Mouse (Mus musculus): ENCODE results near the gene Sppl2a. TPM values are rescaled to one million over a fixed set of nuclear protein-coding genes. Genes with fewer than 3 reads are reported as not detected.
"Not testable (repeated sequence)": the region's sequence is repeated elsewhere in the genome, so short reads cannot be mapped to it uniquely, and the experiment has no call there.

The Sppl2a gene
- total RNA-seq, 2 experiments from 2014 or later = 26.3 to 36.9 TPM

DNA sequence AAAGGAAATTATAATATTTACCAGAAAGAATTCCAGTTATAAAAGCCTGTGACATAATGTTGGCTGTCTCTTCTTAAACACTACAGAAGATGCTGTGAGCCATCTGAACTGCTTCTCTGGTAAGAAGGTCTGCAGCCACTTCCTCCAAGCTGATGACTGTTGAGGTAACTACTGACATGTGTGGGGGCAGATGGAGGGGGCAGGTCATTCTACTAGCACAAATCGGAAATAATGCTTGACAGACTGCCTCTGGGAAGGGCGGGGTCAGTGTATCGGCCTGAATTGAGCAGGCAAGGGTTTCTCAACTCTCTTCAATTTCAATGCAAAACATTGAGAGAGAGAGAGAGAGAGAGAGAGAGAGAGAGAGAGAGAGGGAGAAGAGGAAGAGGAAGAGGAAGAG is 28.9 kb downstream of the Sppl2a start:
- no peak for ATAC-seq (replicated peaks; ENCODE audit: low FRiP score, poor library complexity, severe bottlenecking)

DNA sequence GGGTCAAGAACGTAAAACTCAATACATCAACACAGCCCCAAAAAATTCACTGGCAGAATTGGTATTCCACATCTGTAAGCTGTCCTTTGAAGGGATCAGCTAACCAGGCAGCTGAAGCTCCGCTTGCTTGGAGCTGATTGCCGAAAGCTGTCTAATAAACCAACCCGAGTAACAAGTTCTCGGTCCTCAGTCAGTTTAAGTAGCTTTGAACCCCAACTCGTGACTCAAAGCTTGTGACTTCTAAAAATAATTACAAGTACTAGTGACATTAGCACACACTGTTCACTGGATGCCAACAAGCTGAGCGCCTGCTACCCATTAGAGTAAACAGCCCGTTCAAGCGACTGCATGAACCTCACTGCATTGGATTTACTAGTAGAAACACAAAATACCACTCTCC is 35.5 kb downstream of the Sppl2a start:
- ATAC-seq (replicated peaks; ENCODE audit: low FRiP score, poor library complexity, severe bottlenecking) = no peak

DNA sequence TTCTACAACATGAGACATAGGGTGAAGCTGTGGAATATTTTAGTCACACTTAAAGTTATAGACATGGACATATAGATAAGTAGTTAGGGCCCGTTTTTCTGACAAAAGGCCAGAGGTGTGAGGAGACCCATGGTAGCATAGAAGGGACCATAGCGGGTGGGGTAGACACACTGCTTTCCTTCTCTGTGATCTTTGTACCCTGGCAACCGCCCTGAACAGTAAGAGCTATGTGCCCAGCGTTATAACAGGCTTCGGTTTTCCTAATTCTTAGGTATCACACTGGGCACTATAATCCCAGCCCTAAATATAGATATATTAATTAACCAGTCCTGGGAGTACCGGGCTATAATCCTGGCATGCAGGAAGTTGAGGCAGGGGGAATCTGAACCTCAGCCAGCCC is 36.1 kb downstream of the Sppl2a start:
- ATAC-seq (replicated peaks; ENCODE audit: low FRiP score, poor library complexity, severe bottlenecking) = no peak

DNA sequence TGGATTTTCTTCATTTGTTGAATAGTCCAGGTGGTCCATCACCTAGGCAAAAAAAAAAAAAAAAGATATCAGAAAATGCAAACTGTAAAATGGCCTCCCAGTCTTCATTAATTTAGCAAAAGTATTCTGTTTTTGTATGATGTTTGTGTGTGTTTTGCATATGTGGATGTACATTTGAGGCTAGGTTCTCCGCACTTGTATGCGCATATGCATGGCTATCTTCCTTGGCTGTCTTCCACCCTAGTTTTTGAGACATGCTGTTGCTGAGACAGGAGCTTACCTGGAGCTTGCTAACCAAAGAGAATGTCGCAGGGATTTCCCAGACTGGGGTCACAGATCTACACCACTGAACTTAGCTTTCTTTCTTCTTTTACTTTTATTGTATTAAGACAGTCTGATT is 38.8 kb downstream of the Sppl2a start:
- ATAC-seq (replicated peaks; ENCODE audit: low FRiP score, poor library complexity, severe bottlenecking) = no peak

DNA sequence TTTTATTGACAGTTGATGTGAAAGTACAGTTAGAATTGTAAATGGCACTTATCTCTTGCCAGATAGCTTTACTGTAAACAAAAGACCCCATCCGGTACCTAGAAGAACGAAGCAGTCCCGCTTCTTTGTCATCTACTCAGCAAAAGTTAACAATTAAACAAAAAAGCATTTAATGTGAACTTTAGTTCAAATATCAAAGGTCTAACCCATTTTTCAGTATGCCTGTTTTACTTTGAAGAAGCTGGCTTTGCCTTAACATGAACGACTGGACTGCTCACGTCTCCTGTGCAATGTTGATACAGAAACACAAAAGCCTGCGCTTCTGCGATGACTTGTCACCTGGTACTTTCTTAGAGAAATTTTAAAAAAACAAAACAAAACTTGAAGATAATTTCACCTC is 40.7 kb downstream of the Sppl2a start:
- no peak for ATAC-seq (replicated peaks; ENCODE audit: low FRiP score, poor library complexity, severe bottlenecking)

DNA sequence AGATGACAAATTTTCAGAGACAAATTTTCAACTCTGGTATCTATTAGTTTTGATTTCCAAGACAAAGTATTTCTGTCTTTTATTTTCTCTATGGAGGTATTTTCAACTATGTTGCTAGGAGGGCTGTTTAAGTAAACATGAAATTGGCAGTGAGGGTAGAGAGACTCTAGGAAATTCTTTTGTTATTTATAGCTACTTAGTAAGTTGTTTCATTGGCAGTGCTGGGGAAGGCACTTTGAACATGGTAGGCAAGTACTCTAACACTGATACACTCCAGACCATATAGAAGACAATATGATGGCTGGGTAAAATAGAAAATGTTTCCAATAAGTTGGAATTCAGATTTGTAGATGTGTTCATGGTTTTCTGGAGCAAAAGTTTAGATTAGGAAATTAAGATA is 41.3 kb downstream of the Sppl2a start:
- ATAC-seq (replicated peaks; ENCODE audit: low FRiP score, poor library complexity, severe bottlenecking) = no peak

DNA sequence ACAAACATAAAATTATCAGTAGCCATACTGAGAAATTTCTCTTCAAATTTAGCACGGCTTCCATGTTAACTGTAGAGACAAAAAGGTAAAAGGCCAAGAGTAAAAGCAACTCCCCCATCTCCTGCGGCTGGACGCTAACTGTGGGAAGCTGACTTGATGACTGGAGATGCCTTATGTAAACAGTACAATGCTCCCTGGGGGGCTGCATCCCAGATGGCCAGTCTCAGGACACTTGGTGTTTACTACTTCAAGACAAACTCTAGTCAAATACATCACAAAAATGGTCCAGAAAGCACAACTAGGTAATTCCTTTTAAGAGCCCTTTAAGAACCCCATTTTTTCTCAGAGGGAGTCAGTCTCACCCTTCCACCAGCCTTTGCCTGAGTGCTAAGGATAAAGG is 45.9 kb downstream of the Sppl2a start:
- ATAC-seq (replicated peaks; ENCODE audit: low FRiP score, poor library complexity, severe bottlenecking) = no peak

DNA sequence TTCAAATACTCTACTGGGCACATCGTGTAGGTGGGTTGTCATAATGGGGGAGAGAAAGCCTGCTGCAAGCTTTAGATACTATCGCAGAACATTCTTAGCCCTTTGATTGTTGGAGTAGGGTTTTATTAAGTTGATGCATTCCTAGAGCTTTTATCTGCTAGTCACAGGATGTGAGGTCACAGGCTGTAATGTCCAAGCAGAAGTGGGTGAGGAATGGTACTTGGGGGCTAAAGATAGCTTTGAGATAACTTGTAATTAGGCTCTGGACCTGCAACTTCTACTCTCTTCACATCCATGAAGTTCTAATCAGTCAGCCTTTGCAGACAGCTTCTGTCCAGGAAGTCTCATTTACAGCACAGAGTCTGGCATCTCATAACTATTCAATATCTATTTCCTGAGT is 47.2 kb downstream of the Sppl2a start:
- ATAC-seq (replicated peaks; ENCODE audit: low FRiP score, poor library complexity, severe bottlenecking) = no peak

DNA sequence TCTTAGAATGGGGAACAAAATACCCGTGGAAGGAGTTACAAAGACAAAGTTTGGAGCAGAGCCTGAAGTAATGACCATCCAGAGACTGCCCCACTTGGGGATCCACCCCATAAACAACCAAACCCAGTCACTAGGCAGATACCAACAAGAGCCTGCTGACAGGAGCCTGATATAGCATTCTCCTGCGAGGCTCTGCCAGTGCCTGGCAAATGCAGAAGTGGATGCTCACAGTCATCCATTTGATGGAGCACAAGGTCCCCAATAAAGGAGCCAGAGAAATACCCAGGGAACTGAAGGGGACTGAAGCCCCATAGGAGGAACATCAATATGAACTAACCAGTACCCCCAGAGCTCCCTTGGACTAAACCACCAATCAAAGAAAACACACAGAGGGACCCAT is 50.3 kb downstream of the Sppl2a start:
- ATAC-seq (replicated peaks; ENCODE audit: low FRiP score, poor library complexity, severe bottlenecking) = not testable (repeated sequence)

DNA sequence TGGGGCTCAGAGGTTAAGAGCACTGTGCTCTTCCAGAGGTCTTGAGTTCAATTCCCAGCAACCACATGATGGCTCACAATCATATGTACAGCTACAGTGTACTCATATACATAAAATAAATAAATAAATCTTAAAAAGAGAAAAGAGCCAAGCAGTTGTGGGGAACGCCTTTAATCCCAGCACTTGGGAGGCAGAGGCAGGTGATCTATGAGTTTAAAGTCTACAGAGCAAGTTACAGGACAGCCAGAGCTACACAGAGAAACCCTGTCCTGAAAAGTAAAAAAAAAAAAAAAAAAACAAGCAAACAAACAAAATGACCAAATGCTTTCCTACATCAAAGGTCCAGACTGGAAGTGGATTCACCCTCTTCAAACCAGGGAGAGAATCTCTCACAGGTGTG is 55.0 kb downstream of the Sppl2a start:
- no peak for ATAC-seq (replicated peaks; ENCODE audit: low FRiP score, poor library complexity, severe bottlenecking)

DNA sequence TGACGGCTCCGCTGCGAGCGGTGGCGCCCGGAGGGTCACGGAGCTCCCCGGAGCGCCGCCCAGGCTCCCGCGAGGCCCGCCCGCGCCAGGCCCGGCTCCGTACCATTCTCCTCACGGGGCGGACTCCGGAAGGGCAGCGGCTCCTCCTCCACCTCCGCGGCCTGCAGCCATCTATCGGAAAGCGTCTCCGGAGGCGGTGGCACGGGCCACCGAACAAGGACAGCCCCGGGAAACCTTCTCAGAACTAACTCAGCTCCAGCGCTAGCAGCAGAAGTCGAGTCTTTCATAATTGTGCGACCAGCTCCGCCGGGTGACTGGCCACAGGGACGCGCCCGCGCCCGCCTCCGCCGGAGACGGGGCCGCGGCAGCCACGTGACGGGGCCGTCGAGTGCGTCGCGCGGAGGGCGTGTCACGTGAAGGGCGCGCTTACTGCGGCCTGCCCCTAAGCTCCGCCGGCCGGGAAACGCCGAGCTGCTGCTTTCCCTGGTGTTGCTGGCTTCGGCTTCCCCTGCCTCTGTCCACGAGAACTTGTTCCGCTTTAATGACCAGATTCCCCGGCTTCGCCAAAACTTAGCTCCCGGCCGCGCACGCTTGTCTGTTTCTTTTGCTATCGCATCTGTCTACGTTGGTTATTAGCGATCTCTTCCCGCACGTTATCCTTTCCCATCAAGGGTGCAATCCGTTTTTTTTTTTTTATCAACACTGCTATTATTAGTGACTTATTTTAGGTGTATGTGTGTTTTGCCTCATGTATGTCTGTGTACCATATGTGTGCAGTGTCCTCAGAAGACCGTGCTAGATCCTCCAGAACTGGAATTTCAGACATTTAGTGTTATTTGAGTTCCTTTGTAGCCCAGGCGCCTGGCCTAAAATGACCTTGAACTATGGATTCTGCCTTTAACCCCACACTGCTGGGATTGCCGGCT is 56.9 kb downstream of the Sppl2a start, which contains the start of gene Trpm7:
Trpm7 (minus strand) TSS at position 360 of the 926 bp plus-strand sequence.
- ATAC-seq (replicated peaks; ENCODE audit: low FRiP score, poor library complexity, severe bottlenecking) = peak; percentile 95

DNA sequence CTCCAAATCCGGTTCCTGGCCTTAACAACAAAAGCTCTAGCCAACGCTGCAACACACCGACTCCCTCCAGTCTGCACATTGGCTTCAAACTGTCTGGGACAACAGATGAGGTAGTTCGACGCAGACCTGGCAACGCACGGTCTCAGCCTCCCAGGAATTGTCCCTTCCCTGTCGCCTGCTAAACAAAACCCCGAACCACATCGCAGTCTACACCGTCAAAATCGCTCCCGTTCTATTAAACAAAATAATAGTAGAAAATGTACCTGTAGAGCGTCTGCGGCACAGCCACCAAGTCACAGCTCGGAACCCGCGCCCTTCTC is 57.6 kb downstream of the Sppl2a start:
- ATAC-seq (replicated peaks; ENCODE audit: low FRiP score, poor library complexity, severe bottlenecking) = 0 out of 2 replicates have a peak, but pooled peaks have one; percentile 32

DNA sequence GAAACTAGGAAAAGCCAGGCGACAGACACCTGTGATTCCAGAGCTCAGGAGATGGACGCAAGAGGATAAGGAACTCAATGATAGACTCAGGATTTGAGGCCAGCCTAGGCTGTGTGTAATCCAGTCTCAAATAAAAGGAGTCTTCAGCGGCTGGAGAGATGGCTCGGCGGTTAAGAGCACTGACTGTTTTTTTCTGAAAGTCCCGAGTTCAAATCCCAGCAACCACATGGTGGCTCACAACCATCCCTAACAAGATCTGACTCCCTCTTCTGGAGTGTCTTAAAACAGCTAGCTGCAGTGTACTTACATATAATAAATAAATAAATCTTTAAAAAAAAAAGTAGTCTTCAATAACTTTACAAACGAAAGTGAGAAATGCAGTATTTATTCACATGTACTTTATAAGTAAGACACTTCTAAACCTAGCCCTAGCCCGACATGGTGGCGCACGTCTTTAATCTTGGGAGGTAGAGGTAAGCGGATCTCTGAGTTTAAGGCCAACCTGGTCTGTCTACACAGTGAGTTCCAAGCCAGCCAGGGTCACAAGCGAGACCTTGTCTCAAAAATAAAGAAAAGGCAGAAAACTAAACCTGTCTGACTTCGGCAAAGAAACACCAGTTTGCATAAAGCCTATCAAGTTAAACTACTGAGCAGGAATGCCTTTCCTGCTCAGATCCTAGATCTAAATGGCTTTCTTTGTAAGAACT is 58.1 kb downstream of the Sppl2a start:
- ATAC-seq (replicated peaks; ENCODE audit: low FRiP score, poor library complexity, severe bottlenecking) = no peak

DNA sequence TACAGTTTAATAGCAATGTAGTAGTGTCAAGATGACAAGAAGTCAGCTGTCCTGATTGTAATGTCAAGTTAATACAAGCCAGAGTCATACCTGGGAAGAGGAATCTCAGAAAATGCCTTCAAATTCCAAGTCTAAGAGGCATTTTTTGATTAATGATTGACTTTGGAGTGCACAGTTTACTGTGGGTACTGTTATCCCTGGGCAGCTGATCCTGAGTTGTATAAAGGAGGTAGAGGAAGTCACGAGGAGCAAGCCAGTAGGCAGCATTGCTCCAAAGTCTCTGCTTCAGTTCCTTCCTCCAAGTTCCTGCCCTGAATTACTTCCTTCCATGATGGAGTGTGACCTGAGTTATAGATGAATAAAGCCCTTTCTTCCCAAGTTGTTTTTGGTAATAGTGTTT is 66.7 kb downstream of the Sppl2a start:
- no peak for ATAC-seq (replicated peaks; ENCODE audit: low FRiP score, poor library complexity, severe bottlenecking)

DNA sequence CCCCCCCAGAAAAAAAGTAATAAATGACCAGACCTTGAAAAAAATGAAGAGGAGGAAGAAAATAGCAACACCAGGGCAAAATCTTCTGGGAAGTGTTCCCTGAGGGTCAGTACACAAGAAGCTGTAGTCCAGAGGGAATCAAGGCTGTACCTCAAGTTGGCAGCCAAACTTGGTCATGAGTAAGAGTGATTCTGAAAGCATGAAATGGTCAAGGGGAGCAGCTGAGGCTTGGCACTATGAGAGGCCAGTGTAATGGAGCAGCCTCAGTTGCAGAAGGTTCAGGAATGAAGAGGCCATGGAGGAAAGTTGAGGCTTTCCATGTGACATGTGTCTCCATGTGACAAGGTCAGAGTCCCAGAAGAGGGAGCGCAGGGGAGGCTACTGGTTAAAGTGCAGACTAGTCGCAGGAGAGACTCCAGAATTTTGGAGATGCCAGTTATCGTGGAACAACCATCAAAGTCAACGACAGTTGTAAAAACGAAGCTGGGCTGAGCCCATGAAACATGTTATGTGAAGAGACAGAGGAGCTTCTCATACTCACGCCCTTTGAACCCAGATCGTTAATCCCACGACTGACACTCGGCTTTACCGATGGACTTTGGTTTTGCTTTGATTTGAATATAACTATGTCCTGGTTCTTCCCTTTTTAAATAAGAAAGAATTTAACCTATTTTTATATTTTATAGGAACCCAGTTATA is 67.4 kb downstream of the Sppl2a start:
- ATAC-seq (replicated peaks; ENCODE audit: low FRiP score, poor library complexity, severe bottlenecking) = no peak

DNA sequence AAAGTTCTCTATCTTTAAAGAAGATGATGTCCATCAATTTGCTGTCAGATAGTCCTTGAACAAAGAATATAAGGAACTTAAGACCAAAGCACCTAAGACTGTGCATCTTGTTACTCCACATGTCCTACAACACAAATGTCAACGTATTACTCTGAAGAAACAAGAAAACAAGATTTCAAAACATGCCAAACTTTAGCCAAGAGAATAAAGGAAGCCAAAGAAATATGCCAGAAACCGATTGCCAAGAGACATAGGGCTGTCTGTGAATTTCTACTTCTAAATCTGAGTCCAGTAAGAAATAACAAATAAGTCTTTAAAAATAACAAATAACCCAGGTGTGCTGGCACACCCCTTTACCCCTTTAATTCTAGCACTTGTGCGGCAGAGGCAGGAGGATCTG is 68.0 kb downstream of the Sppl2a start:
- no peak for ATAC-seq (replicated peaks; ENCODE audit: low FRiP score, poor library complexity, severe bottlenecking)

DNA sequence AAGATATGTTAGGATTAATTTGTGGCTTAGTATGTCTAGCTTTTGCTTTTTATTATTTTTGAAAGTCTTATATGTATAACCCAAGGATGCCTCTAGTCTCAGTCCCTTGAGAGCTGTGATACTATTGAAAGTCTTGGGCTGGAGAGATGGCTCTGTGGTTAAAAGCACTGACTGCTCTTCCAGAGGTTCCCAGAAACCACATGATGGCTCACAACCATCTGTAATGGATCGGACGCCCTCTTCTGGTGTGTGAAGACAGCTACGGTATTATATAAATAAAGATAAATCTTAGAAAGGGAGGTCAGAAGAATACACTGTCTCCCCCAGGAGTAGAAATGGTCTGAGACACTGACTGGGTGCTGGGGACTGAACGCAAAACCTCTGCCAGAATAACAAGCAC is 88.3 kb downstream of the Sppl2a start:
- no peak for ATAC-seq (replicated peaks; ENCODE audit: low FRiP score, poor library complexity, severe bottlenecking)

Data from erythroid progenitor cell, adult 5-6 weeks (primary cell).